Mouse (Mus musculus): ENCODE results near the gene Mroh7. TPM values are rescaled to one million over a fixed set of nuclear protein-coding genes. Genes with fewer than 3 reads are reported as not detected.

The Mroh7 gene
- polyA plus RNA-seq, 1 experiment from 2014 or later = 0.43 TPM

GRCm38 (mm10) chr4:106680955-106681354 is 49.8 kb downstream of the Mroh7 start:
- Histone ChIP-seq H3K9me3 (no peaks in the 10 kb centered on the region), H3K27ac (no peak overlapping the region), H3K36me3 (peaks cover 11% of the 10 kb centered on the region), H3K4me1 (peaks cover 14% of the 10 kb centered on the region), H3K4me3 (no peak overlapping the region), H3K27me3 (ENCODE audit: insufficient read depth, poor library complexity, severe bottlenecking) (0 out of 2 replicates have a peak, but pooled peaks cover 6% of the 10 kb centered on the region)
- no peak for DNase-seq (ENCODE audit: low spot score)
- WGBS = 50% methylated on average over 2 of the region's 2 CpGs

- Histone ChIP-seq H3K27me3 (ENCODE audit: insufficient read depth, poor library complexity, severe bottlenecking) (0 out of 2 replicates have a peak, but pooled peaks cover 6% of the 10 kb centered on the region), H3K27ac (peak overlapping the region; percentile 87; the same call in 1 of the 2 replicates), H3K4me3 (peak overlapping the region; percentile 88), H3K9me3 (no peaks in the 10 kb centered on the region), H3K4me1 (peaks cover 14% of the 10 kb centered on the region), H3K36me3 (peaks cover 29% of the 10 kb centered on the region)
- DNase-seq (ENCODE audit: low spot score) = no peak
- WGBS = 39% methylated on average over 3 of the region's 3 CpGs
Measured at GRCm38 (mm10) chr4:106679152-106679551, 51.6 kb downstream of the Mroh7 start.

GRCm38 (mm10) chr4:106678442-106679118 is 52.1 kb downstream of the Mroh7 start, which contains the start of gene Ttc4:
Gene Ttc4, minus strand, starts transcription at chr4:106678944.
- peaks cover 35% of the 10 kb centered on the region for H3K36me3 ChIP-seq
- peaks cover 14% of the 10 kb centered on the region for H3K4me1 ChIP-seq
- 0 out of 2 replicates have a peak, but pooled peaks cover 6% of the 10 kb centered on the region for H3K27me3 ChIP-seq (ENCODE audit: insufficient read depth, poor library complexity, severe bottlenecking)
- H3K27ac ChIP-seq = peak within 1 kb of the TSS; percentile 87
- peak within 1 kb of the TSS; percentile 88 for H3K4me3 ChIP-seq
- peak; percentile 97 for DNase-seq (ENCODE audit: low spot score)
- under 1% methylated on average over 43 of the region's 43 CpGs for WGBS
- H3K9me3 ChIP-seq = no peaks in the 10 kb centered on the region

- Histone ChIP-seq H3K36me3 (peaks cover 53% of the 10 kb centered on the region), H3K9me3 (no peaks in the 10 kb centered on the region), H3K27me3 (ENCODE audit: insufficient read depth, poor library complexity, severe bottlenecking) (0 out of 2 replicates have a peak, but pooled peaks cover 6% of the 10 kb centered on the region), H3K4me3 (no peak overlapping the region), H3K27ac (no peak overlapping the region), H3K4me1 (peaks cover 14% of the 10 kb centered on the region)
- 86% methylated on average over 5 of the region's 5 CpGs for WGBS
- no peak for DNase-seq (ENCODE audit: low spot score)
Measured at GRCm38 (mm10) chr4:106676749-106677148, 54.0 kb downstream of the Mroh7 start.

GRCm38 (mm10) chr4:106666546-106666945 is 64.2 kb downstream of the Mroh7 start:
- no peak for DNase-seq (ENCODE audit: low spot score)

GRCm38 (mm10) chr4:106665673-106666072 is 65.1 kb downstream of the Mroh7 start:
- Histone ChIP-seq H3K4me3 (no peak overlapping the region), H3K27ac (no peak overlapping the region), H3K9me3 (no peaks in the 10 kb centered on the region), H3K27me3 (ENCODE audit: insufficient read depth, poor library complexity, severe bottlenecking) (no peaks in the 10 kb centered on the region), H3K36me3 (peaks cover 100% of the 10 kb centered on the region), H3K4me1 (no peaks in the 10 kb centered on the region)
- 93% methylated on average over 10 of the region's 10 CpGs for WGBS
- no peak for DNase-seq (ENCODE audit: low spot score)

More at GRCm38 (mm10) chr4:106666546-106666945, 64.2 kb downstream of the Mroh7 start:
- Histone ChIP-seq H3K27ac (no peak overlapping the region), H3K9me3 (no peaks in the 10 kb centered on the region), H3K27me3 (ENCODE audit: insufficient read depth, poor library complexity, severe bottlenecking) (no peaks in the 10 kb centered on the region), H3K4me3 (no peak overlapping the region), H3K36me3 (peaks cover 100% of the 10 kb centered on the region), H3K4me1 (no peaks in the 10 kb centered on the region)
- 94% methylated on average over 2 of the region's 2 CpGs for WGBS

- no peaks in the 10 kb centered on the region for H3K4me1 ChIP-seq
- 96% methylated on average over 2 of the region's 2 CpGs for WGBS
- no peak overlapping the region for H3K4me3 ChIP-seq
- no peak overlapping the region for H3K27ac ChIP-seq
- H3K27me3 ChIP-seq (ENCODE audit: insufficient read depth, poor library complexity, severe bottlenecking) = no peaks in the 10 kb centered on the region
- no peak for DNase-seq (ENCODE audit: low spot score)
- no peaks in the 10 kb centered on the region for H3K9me3 ChIP-seq
- H3K36me3 ChIP-seq = peaks cover 100% of the 10 kb centered on the region
Measured at GRCm38 (mm10) chr4:106665269-106665668, 65.5 kb downstream of the Mroh7 start.

GRCm38 (mm10) chr4:106664697-106665096 is 66.0 kb downstream of the Mroh7 start:
- peaks cover 100% of the 10 kb centered on the region for H3K36me3 ChIP-seq

GRCm38 (mm10) chr4:106663956-106664470 is 66.7 kb downstream of the Mroh7 start:
- H3K4me3 ChIP-seq = no peak overlapping the region
- no peaks in the 10 kb centered on the region for H3K27me3 ChIP-seq (ENCODE audit: insufficient read depth, poor library complexity, severe bottlenecking)
- 88% methylated on average over 5 of the region's 5 CpGs for WGBS
- peaks cover 100% of the 10 kb centered on the region for H3K36me3 ChIP-seq
- DNase-seq (ENCODE audit: low spot score) = no peak
- no peak overlapping the region for H3K27ac ChIP-seq
- H3K4me1 ChIP-seq = no peaks in the 10 kb centered on the region
- H3K9me3 ChIP-seq = no peaks in the 10 kb centered on the region

More at GRCm38 (mm10) chr4:106664697-106665096, 66.0 kb downstream of the Mroh7 start:
- Histone ChIP-seq H3K27ac (no peak overlapping the region), H3K27me3 (ENCODE audit: insufficient read depth, poor library complexity, severe bottlenecking) (no peaks in the 10 kb centered on the region), H3K9me3 (no peaks in the 10 kb centered on the region), H3K4me3 (no peak overlapping the region), H3K4me1 (no peaks in the 10 kb centered on the region)
- no peak for DNase-seq (ENCODE audit: low spot score)
- 91% methylated on average over 6 of the region's 6 CpGs for WGBS

GRCm38 (mm10) chr4:106655681-106656080 is 75.0 kb downstream of the Mroh7 start:
- WGBS = 86% methylated on average over 10 of the region's 10 CpGs
- no peak overlapping the region for H3K4me3 ChIP-seq
- DNase-seq (ENCODE audit: low spot score) = no peak
- peaks cover 62% of the 10 kb centered on the region for H3K36me3 ChIP-seq
- no peaks in the 10 kb centered on the region for H3K9me3 ChIP-seq
- no peaks in the 10 kb centered on the region for H3K27me3 ChIP-seq (ENCODE audit: insufficient read depth, poor library complexity, severe bottlenecking)
- peaks cover 7% of the 10 kb centered on the region for H3K4me1 ChIP-seq
- H3K27ac ChIP-seq = no peak overlapping the region

GRCm38 (mm10) chr4:106653051-106653450 is 77.7 kb downstream of the Mroh7 start:
- H3K36me3 ChIP-seq = peaks cover 41% of the 10 kb centered on the region
- peaks cover 12% of the 10 kb centered on the region; the same call in 1 of the 2 replicates for H3K27me3 ChIP-seq (ENCODE audit: insufficient read depth, poor library complexity, severe bottlenecking)

GRCm38 (mm10) chr4:106652546-106652945 is 78.2 kb downstream of the Mroh7 start:
- H3K4me3 ChIP-seq = no peak overlapping the region
- peaks cover 38% of the 10 kb centered on the region for H3K36me3 ChIP-seq
- peaks cover 16% of the 10 kb centered on the region; the same call in 1 of the 2 replicates for H3K27me3 ChIP-seq (ENCODE audit: insufficient read depth, poor library complexity, severe bottlenecking)
- no peak for DNase-seq (ENCODE audit: low spot score)
- peaks cover 7% of the 10 kb centered on the region for H3K4me1 ChIP-seq
- H3K27ac ChIP-seq = no peak overlapping the region
- 91% methylated on average over 3 of the region's 3 CpGs for WGBS
- no peaks in the 10 kb centered on the region for H3K9me3 ChIP-seq

More at GRCm38 (mm10) chr4:106653051-106653450, 77.7 kb downstream of the Mroh7 start:
- Histone ChIP-seq H3K4me1 (peaks cover 7% of the 10 kb centered on the region), H3K4me3 (no peak overlapping the region), H3K9me3 (no peaks in the 10 kb centered on the region), H3K27ac (no peak overlapping the region)
- no peak for DNase-seq (ENCODE audit: low spot score)
- 94% methylated on average over 15 of the region's 15 CpGs for WGBS

- H3K36me3 ChIP-seq = peaks cover 29% of the 10 kb centered on the region
- peak within 1 kb of the TSS; percentile 70 for H3K4me3 ChIP-seq
- DNase-seq (ENCODE audit: low spot score) = peak; percentile 99
- peaks cover 7% of the 10 kb centered on the region for H3K4me1 ChIP-seq
- no peaks in the 10 kb centered on the region for H3K9me3 ChIP-seq
- H3K27ac ChIP-seq = peak within 1 kb of the TSS; percentile 87
- WGBS = 4% methylated on average over 40 of the region's 40 CpGs
- peaks cover 25% of the 10 kb centered on the region for H3K27me3 ChIP-seq (ENCODE audit: insufficient read depth, poor library complexity, severe bottlenecking)
Measured at GRCm38 (mm10) chr4:106650833-106651527, 79.7 kb downstream of the Mroh7 start, which contains the start of gene Pars2. Gene Pars2, plus strand, starts transcription at chr4:106651069.

Measured in heart, embryonic 10.5 days (tissue).